In genomic region chr3:119143034-119143433, GRCm38 (mm10) we compare ENCODE assay signal across 15 mouse cellular contexts.
"Had no signal": no experiment of that assay in that cellular context is flagged by ENCODE, and none has a peak within 500 bp of the region (broad histone marks: within the 10 kb centered on the region; RNA-seq: fewer than 3 reads in every experiment).

No protein-coding gene starts in this region.

- ATAC-seq: lung, postnatal 0 days; midbrain, embryonic 16.5 days had no signal

- H3K27me3 ChIP-seq: limb, embryonic 13.5 days; neural tube, embryonic 12.5 days had no signal

- H3K4me3 ChIP-seq: limb, embryonic 13.5 days; neural tube, embryonic 12.5 days had no signal

- H3K36me3 ChIP-seq: limb, embryonic 13.5 days; neural tube, embryonic 12.5 days had no signal

- H3K27ac ChIP-seq: limb, embryonic 13.5 days; liver, embryonic 14.5 days; neural tube, embryonic 12.5 days had no signal

- H3K4me1 ChIP-seq: neural tube, embryonic 12.5 days had no signal

- H3K9ac ChIP-seq: limb, embryonic 13.5 days; liver, embryonic 14.5 days; neural tube, embryonic 12.5 days had no signal

- H3K9me3 ChIP-seq: neural tube, embryonic 12.5 days had no signal

- DNase-seq: kidney, adult 18-20 months; kidney, postnatal 10 days; kidney, postnatal 4 days; left cerebral cortex, postnatal 4 days; lung, adult 2 months; lung, postnatal 36 days; right cerebral cortex, postnatal 4 days; spleen, adult 18-20 months; thymus, adult 18-20 months; thymus, postnatal 14 days had no signal

- H3K4me2 ChIP-seq: limb, embryonic 13.5 days; neural tube, embryonic 12.5 days had no signal
